Mouse (Mus musculus) midbrain, embryonic 11.5 days (tissue): ENCODE results near the gene Syt12. TPM values are rescaled to one million over a fixed set of nuclear protein-coding genes. Genes with fewer than 3 reads are reported as not detected.

Source experiments
- ATAC-seq: fragments of 200-750 bp; cut with Nextera tagmentation; 2 replicates; pipeline ENCODE4 v1.8.0; 2017; ENCODE audit warnings: moderate TSS enrichment, moderate library complexity; ENCODE audit not compliant: low FRiP score
- DNase-seq: peaks from one replicate; pipeline ENCODE4 v3.0.0; 2015; ENCODE audit warnings: low spot score; ENCODE audit errors: missing footprints
- H3K27ac ChIP-seq: fragments of 300-500 bp; sonication (generic); 2 replicates; pipeline ENCODE4 v1.5.1; 2014; ENCODE audit warnings: low read depth, low read length
- H3K27me3 ChIP-seq: fragments of 300-500 bp; sonication (generic); 2 replicates; pipeline ENCODE4 v1.6.1; 2014; ENCODE audit warnings: mild to moderate bottlenecking, low read length, moderate library complexity, mixed read lengths; ENCODE audit not compliant: control insufficient read depth, insufficient read depth
- H3K36me3 ChIP-seq: fragments of 300-500 bp; sonication (generic); 2 replicates; pipeline ENCODE4 v1.6.1; 2014; ENCODE audit warnings: mild to moderate bottlenecking, low read length, moderate library complexity, mixed read lengths; ENCODE audit not compliant: control insufficient read depth, insufficient read depth
- H3K4me1 ChIP-seq: fragments of 300-500 bp; sonication (generic); 2 replicates; pipeline ENCODE4 v1.6.1; 2014; ENCODE audit warnings: low read length; ENCODE audit not compliant: control insufficient read depth, insufficient read depth
- H3K4me2 ChIP-seq: fragments of 300-500 bp; sonication (generic); 2 replicates; pipeline ENCODE4 v1.6.1; 2014; ENCODE audit warnings: mild to moderate bottlenecking, moderate library complexity
- H3K4me3 ChIP-seq: fragments of 300-500 bp; sonication (generic); 2 replicates; pipeline ENCODE4 v1.5.1; 2014; ENCODE audit warnings: low read depth, low read length
- H3K9ac ChIP-seq: fragments of 300-500 bp; sonication (generic); 2 replicates; pipeline ENCODE4 v1.6.1; 2014; ENCODE audit warnings: low read length
- H3K9me3 ChIP-seq: fragments of 300-500 bp; sonication (generic); 2 replicates; pipeline ENCODE4 v1.6.1; 2016; ENCODE audit warnings: low read length; ENCODE audit not compliant: control insufficient read depth
- WGBS: fragments of 180-500 bp; shearing (Covaris S2); extraction: QIAGEN DNeasy Blood & Tissue Kit; methylation state at CpG from one replicate; pipeline ENCODE4 v1.1.7; 2014; 5-methylcytosine and 5-hydroxymethylcytosine counted together
- polyA plus RNA-seq: library from polyadenylated mRNA; unstranded; fragments of >200 nt; fragmentation: Nextera tagmentation; extraction: Ambion mirVana; gene quantifications from 2 replicates; pipeline ENCODE4 v1.2.1, GENCODE M21; 2014

The Syt12 gene
- polyA plus RNA-seq, 1 experiment from 2014 or later: 1.0 TPM

- WGBS: 45% methylated on average over 10 of the region's 10 CpGs
Observed at GRCm38 (mm10) chr19:4441621-4442161, 35.6 kb downstream of the Syt12 start.

GRCm38 (mm10) chr19:4441090-4441591, 36.1 kb downstream of the Syt12 start:
- Histone ChIP-seq H3K27me3 (peaks cover 15% of the 10 kb centered on the region), H3K27ac (no peak overlapping the region), H3K4me2 (no peak overlapping the region), H3K4me3 (no peak overlapping the region), H3K4me1 (peaks cover 6% of the 10 kb centered on the region), H3K36me3 (no peaks in the 10 kb centered on the region), H3K9me3 (no peaks in the 10 kb centered on the region), H3K9ac (no peak overlapping the region)
- ATAC-seq (no peak), DNase-seq (peak; percentile 95)
- WGBS: 26% methylated on average over 6 of the region's 6 CpGs

More at GRCm38 (mm10) chr19:4441621-4442161, 35.6 kb downstream of the Syt12 start:
- H3K4me1 ChIP-seq: peaks cover 6% of the 10 kb centered on the region
- no peak overlapping the region for H3K9ac ChIP-seq
- H3K4me2 ChIP-seq: no peak overlapping the region
- H3K36me3 ChIP-seq: no peaks in the 10 kb centered on the region
- H3K4me3 ChIP-seq: no peak overlapping the region
- no peak for ATAC-seq
- DNase-seq: peak; percentile 88
- no peaks in the 10 kb centered on the region for H3K9me3 ChIP-seq
- H3K27me3 ChIP-seq: peaks cover 15% of the 10 kb centered on the region
- H3K27ac ChIP-seq: no peak overlapping the region

GRCm38 (mm10) chr19:4440222-4440621, 37.0 kb downstream of the Syt12 start:
- Histone ChIP-seq H3K9ac (no peak overlapping the region), H3K27me3 (peaks cover 15% of the 10 kb centered on the region), H3K36me3 (no peaks in the 10 kb centered on the region), H3K27ac (no peak overlapping the region), H3K4me1 (peaks cover 6% of the 10 kb centered on the region), H3K4me3 (no peak overlapping the region), H3K9me3 (no peaks in the 10 kb centered on the region), H3K4me2 (no peak overlapping the region)
- peak; percentile 86 for DNase-seq
- 10% methylated on average over 8 of the region's 8 CpGs for WGBS
- no peak for ATAC-seq

GRCm38 (mm10) chr19:4439161-4439801, 38.0 kb downstream of the Syt12 start, which contains the start of gene Rhod:
TSS of gene Rhod (minus strand) at chr19:4439432.
- ATAC-seq: peak; percentile 52; the same call in 1 of the 2 replicates
- Histone ChIP-seq H3K36me3 (no peaks in the 10 kb centered on the region), H3K27ac (no peak within 1 kb of the TSS), H3K4me3 (peak within 1 kb of the TSS; percentile 51), H3K27me3 (peaks cover 15% of the 10 kb centered on the region), H3K4me1 (peaks cover 6% of the 10 kb centered on the region), H3K4me2 (peak within 1 kb of the TSS; percentile 89), H3K9me3 (no peaks in the 10 kb centered on the region), H3K9ac (peak within 1 kb of the TSS; percentile 57)
- DNase-seq: peak; percentile 90
- under 1% methylated on average over 43 of the region's 51 CpGs for WGBS

GRCm38 (mm10) chr19:4438791-4439160, 38.5 kb downstream of the Syt12 start:
- peak overlapping the region; percentile 89 for H3K4me2 ChIP-seq
- H3K27ac ChIP-seq: no peak overlapping the region
- H3K4me1 ChIP-seq: peaks cover 6% of the 10 kb centered on the region
- DNase-seq: no peak
- H3K9ac ChIP-seq: peak overlapping the region; percentile 57
- no peak for ATAC-seq
- 7% methylated on average over 8 of the region's 8 CpGs for WGBS
- peaks cover 15% of the 10 kb centered on the region for H3K27me3 ChIP-seq
- H3K36me3 ChIP-seq: no peaks in the 10 kb centered on the region
- H3K9me3 ChIP-seq: no peaks in the 10 kb centered on the region
- peak overlapping the region; percentile 51 for H3K4me3 ChIP-seq

- 68% methylated on average over 6 of the region's 6 CpGs for WGBS
- DNase-seq (no peak), ATAC-seq (no peak)
- H3K9ac ChIP-seq: no peak overlapping the region
- no peak overlapping the region for H3K27ac ChIP-seq
- H3K4me2 ChIP-seq: no peak overlapping the region
- no peak overlapping the region for H3K4me3 ChIP-seq
- peaks cover 6% of the 10 kb centered on the region for H3K4me1 ChIP-seq
- peaks cover 15% of the 10 kb centered on the region for H3K27me3 ChIP-seq
- no peaks in the 10 kb centered on the region for H3K36me3 ChIP-seq
- no peaks in the 10 kb centered on the region for H3K9me3 ChIP-seq
Observed at GRCm38 (mm10) chr19:4437886-4438285, 39.4 kb downstream of the Syt12 start.

GRCm38 (mm10) chr19:4436254-4436653, 41.0 kb downstream of the Syt12 start:
- no peak overlapping the region for H3K27ac ChIP-seq
- peaks cover 15% of the 10 kb centered on the region for H3K27me3 ChIP-seq
- no peak overlapping the region for H3K9ac ChIP-seq
- DNase-seq (no peak), ATAC-seq (no peak)
- H3K4me1 ChIP-seq: peaks cover 6% of the 10 kb centered on the region
- H3K36me3 ChIP-seq: no peaks in the 10 kb centered on the region
- H3K4me3 ChIP-seq: no peak overlapping the region
- no peaks in the 10 kb centered on the region for H3K9me3 ChIP-seq
- WGBS: 89% methylated on average over 3 of the region's 3 CpGs
- H3K4me2 ChIP-seq: no peak overlapping the region

- peaks cover 12% of the 10 kb centered on the region for H3K27me3 ChIP-seq
- peaks cover 6% of the 10 kb centered on the region for H3K4me1 ChIP-seq
- no peak overlapping the region for H3K27ac ChIP-seq
- DNase-seq (no peak), ATAC-seq (no peak)
- 94% methylated on average over 1 of the region's 1 CpGs for WGBS
- no peaks in the 10 kb centered on the region for H3K36me3 ChIP-seq
- no peaks in the 10 kb centered on the region for H3K9me3 ChIP-seq
- no peak overlapping the region for H3K9ac ChIP-seq
- no peak overlapping the region for H3K4me3 ChIP-seq
- H3K4me2 ChIP-seq: no peak overlapping the region
Observed at GRCm38 (mm10) chr19:4434999-4435398, 42.2 kb downstream of the Syt12 start.

GRCm38 (mm10) chr19:4433756-4434155, 43.5 kb downstream of the Syt12 start:
- H3K4me1 ChIP-seq: no peaks in the 10 kb centered on the region
- peaks cover under 1% of the 10 kb centered on the region; the same call in 1 of the 2 replicates for H3K27me3 ChIP-seq
- H3K4me3 ChIP-seq: no peak overlapping the region
- DNase-seq (no peak), ATAC-seq (no peak)
- no peaks in the 10 kb centered on the region for H3K36me3 ChIP-seq
- 88% methylated on average over 1 of the region's 1 CpGs for WGBS
- no peak overlapping the region for H3K9ac ChIP-seq
- H3K27ac ChIP-seq: no peak overlapping the region
- no peaks in the 10 kb centered on the region for H3K9me3 ChIP-seq
- no peak overlapping the region for H3K4me2 ChIP-seq
